Comparison of ENCODE assay signal across 8 mouse cellular contexts in the genomic region with DNA sequence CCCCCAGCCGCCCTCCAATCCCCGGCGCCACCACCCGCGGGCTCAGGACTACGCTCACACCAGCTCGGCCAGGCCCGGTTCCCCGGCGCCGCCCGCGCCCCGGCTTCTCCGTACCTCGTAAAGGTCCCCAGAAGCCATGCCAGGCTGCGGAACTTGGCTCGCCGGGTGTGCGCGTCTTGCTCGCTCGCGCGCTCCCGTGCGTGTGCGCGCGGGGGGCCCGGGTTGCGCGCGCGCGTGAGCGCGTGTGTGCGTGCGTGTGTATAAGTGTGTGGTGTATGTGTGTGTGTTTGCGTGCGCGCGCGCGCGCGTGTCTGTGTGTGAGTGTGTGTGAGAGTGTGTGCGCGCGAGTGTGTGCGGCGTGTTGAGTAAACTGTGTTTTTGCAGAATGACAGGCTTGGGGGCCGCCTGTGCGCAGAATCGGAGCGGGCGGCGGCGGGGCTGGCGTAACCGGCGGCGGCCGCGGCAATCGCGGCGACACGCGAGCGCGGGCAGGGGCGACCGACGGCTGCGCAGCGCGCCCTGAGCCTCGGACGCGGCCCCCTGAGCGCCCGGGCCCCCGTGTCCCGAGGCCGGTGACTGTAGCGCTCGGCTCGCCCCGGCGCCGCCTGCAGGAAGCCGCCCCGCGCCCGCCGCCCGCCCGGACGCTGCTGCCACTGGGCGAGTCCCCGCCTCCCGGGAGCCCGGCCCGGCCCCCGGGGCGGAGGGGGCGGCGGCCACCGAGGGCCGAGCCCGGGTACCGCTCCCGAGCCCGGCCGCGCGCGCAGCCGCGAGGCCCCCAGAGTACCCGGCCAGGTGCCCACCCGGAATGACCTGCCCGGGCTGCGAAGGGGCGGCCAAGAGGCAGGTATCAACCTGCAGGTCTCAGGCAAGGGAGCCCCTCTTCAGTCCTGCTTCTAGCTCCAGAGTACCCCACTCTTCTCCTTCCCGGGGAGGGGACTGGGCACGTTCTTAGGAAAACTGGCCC. TPM values are rescaled to one million over a fixed set of nuclear protein-coding genes. Genes with fewer than 3 reads are reported as not detected.
DNase-seq lines count a peak whose midpoint lies in the region; ATAC-seq and TF ChIP-seq lines count a peak whose summit lies in the region.

TSS of gene Cdyl2 (minus strand) at position 308 of the 964 bp plus-strand sequence.

- peak; percentile 49; the same call in 1 of the 2 replicates for TF ChIP-seq POLR2A in thymus, adult 2 months (IDR thresholded peaks at IDR 0.05; ENCODE audit: control insufficient read depth, extremely low read depth, insufficient read depth, low read length, poor library complexity)

- TF ChIP-seq CTCF in thymus, adult 2 months (IDR thresholded peaks at IDR 0.05; ENCODE audit: borderline replicate concordance, control insufficient read depth, extremely low read depth, insufficient read depth, low read length, poor library complexity), result 0 out of 2 replicates have a peak, but pooled peaks have one; percentile 69

- H3K9me3 ChIP-seq in ES-E14 (ENCODE audit: control insufficient read depth, insufficient read depth, low read depth, low read length), result no peaks in the 10 kb centered on the region
- no peaks in the 10 kb centered on the region for H3K9me3 ChIP-seq in hindbrain, embryonic 11.5 days (ENCODE audit: control insufficient read depth, low read length)
- 0 out of 2 replicates have a peak, but pooled peaks cover 4% of the 10 kb centered on the region for H3K9me3 ChIP-seq in lung, embryonic 16.5 days (ENCODE audit: control insufficient read depth, low read length)

- peak within 1 kb of the TSS; percentile 89 for H3K9ac ChIP-seq in ES-E14 (ENCODE audit: insufficient read depth, low read depth, low read length, poor library complexity, severe bottlenecking)
- H3K9ac ChIP-seq in hindbrain, embryonic 11.5 days (ENCODE audit: low read depth, low read length), result peak within 1 kb of the TSS; percentile 83
- H3K9ac ChIP-seq in lung, embryonic 16.5 days (ENCODE audit: low read length), result peak within 1 kb of the TSS; percentile 89

- peak; percentile 48 for DNase-seq in ES-E14 (ENCODE audit: low read depth, low spot score)
- peak; percentile 85 for DNase-seq in cerebellum, adult 8-10 months
- DNase-seq in frontal cortex, postnatal 10 days (ENCODE audit: low spot score in 2 of 2), result peak; percentile 83 to 84
- DNase-seq in hindbrain, embryonic 11.5 days (ENCODE audit: low spot score), result peak; percentile 84
- peak; percentile 89 for DNase-seq in layer of hippocampus, adult 9-11 months
- peak; percentile 61 for DNase-seq in ovary, adult 18-20 months (ENCODE audit: low spot score)
- DNase-seq in thymus, adult 2 months, result peak; percentile 79

- in situ Hi-C loops in ES-E14 (cut with MboI; ENCODE audit: low sequenced_read_pairs in 2 of 2, unreplicated experiment in 2 of 2), result no loop called here

- WGBS in hindbrain, embryonic 11.5 days, result under 1% methylated on average over 101 of the region's 129 CpGs
- under 1% methylated on average over 101 of the region's 129 CpGs for WGBS in lung, embryonic 16.5 days
- WGBS in thymus, adult 2 months, result 1% methylated on average over 123 of the region's 129 CpGs

- H3K4me2 ChIP-seq in hindbrain, embryonic 11.5 days (replicated peaks; ENCODE audit: low read depth, low read length), result peak within 1 kb of the TSS; percentile 84
- H3K4me2 ChIP-seq in lung, embryonic 16.5 days (ENCODE audit: low read depth, low read length), result peak within 1 kb of the TSS; percentile 88

- peak; percentile 90 for ATAC-seq in hindbrain, embryonic 11.5 days (ENCODE audit: low FRiP score)
- peak; percentile 93 for ATAC-seq in lung, embryonic 16.5 days (ENCODE audit: low read depth)

- H3K4me1 ChIP-seq in ES-E14 (ENCODE audit: control insufficient read depth in 2 of 2, insufficient read depth in 2 of 2, low read length in 2 of 2, poor library complexity in 1 of 2), result peaks cover 0 to 15% of the 10 kb centered on the region in 2 experiments; a peak in 2 of 4 replicates
- H3K4me1 ChIP-seq in hindbrain, embryonic 11.5 days (replicated peaks; ENCODE audit: control insufficient read depth, insufficient read depth, low read length), result no peaks in the 10 kb centered on the region
- 0 out of 2 replicates have a peak, but pooled peaks cover 6% of the 10 kb centered on the region for H3K4me1 ChIP-seq in lung, embryonic 16.5 days (replicated peaks; ENCODE audit: control insufficient read depth, insufficient read depth, low read length)
- H3K4me1 ChIP-seq in thymus, adult 2 months (replicated peaks; ENCODE audit: control insufficient read depth, insufficient read depth, low read length), result peaks cover 18% of the 10 kb centered on the region

- H3K4me3 ChIP-seq in ES-E14 (ENCODE audit: insufficient read depth in 1 of 2, low read depth in 1 of 2, low read length in 2 of 2, poor library complexity in 1 of 2, severe bottlenecking in 1 of 2), result peak within 1 kb of the TSS; percentile 73 to 96
- peak within 1 kb of the TSS; percentile 78 for H3K4me3 ChIP-seq in hindbrain, embryonic 11.5 days (ENCODE audit: low read depth, low read length)
- peak within 1 kb of the TSS; percentile 88 for H3K4me3 ChIP-seq in lung, embryonic 16.5 days (ENCODE audit: low read length)
- peak within 1 kb of the TSS; percentile 98 for H3K4me3 ChIP-seq in thymus, adult 2 months (ENCODE audit: control insufficient read depth, insufficient read depth, low read length)

- no peaks in the 10 kb centered on the region for H3K36me3 ChIP-seq in ES-E14 (ENCODE audit: control insufficient read depth, insufficient read depth, low read length, poor library complexity, severe bottlenecking)
- no peaks in the 10 kb centered on the region for H3K36me3 ChIP-seq in hindbrain, embryonic 11.5 days (ENCODE audit: control insufficient read depth, insufficient read depth, low read length)
- peaks cover 2% of the 10 kb centered on the region; the same call in 1 of the 2 replicates for H3K36me3 ChIP-seq in lung, embryonic 16.5 days (ENCODE audit: control insufficient read depth, insufficient read depth, low read length)
- H3K36me3 ChIP-seq in thymus, adult 2 months (ENCODE audit: control insufficient read depth, insufficient read depth, low read length), result peaks cover 4% of the 10 kb centered on the region; the same call in 1 of the 2 replicates

- no peak within 1 kb of the TSS for H3K27ac ChIP-seq in ES-E14 (ENCODE audit: insufficient read depth, low read depth, low read length, poor library complexity, severe bottlenecking)
- peak within 1 kb of the TSS; percentile 63 for H3K27ac ChIP-seq in hindbrain, embryonic 11.5 days (ENCODE audit: low read depth, low read length)
- peak within 1 kb of the TSS; percentile 83 for H3K27ac ChIP-seq in lung, embryonic 16.5 days (ENCODE audit: low read length)
- peak within 1 kb of the TSS; percentile 42 for H3K27ac ChIP-seq in thymus, adult 2 months (ENCODE audit: control insufficient read depth, insufficient read depth, low read length)

- H3K27me3 ChIP-seq in hindbrain, embryonic 11.5 days (ENCODE audit: control insufficient read depth, insufficient read depth, low read length), result 0 out of 2 replicates have a peak, but pooled peaks cover 3% of the 10 kb centered on the region
- peaks cover 6% of the 10 kb centered on the region; the same call in 1 of the 2 replicates for H3K27me3 ChIP-seq in lung, embryonic 16.5 days (ENCODE audit: control insufficient read depth, insufficient read depth, low read depth, low read length)
- no peaks in the 10 kb centered on the region for H3K27me3 ChIP-seq in thymus, adult 2 months (ENCODE audit: control insufficient read depth, insufficient read depth, low read length)

TF ChIP-seq in ES-E14, 5 proteins besides CTCF, POLR2A, EP300 and RAD21:
- TF ChIP-seq ZNF384 (IDR thresholded peaks at IDR 0.05; ENCODE audit: low read depth, low read length) (no peak), MAFK (IDR thresholded peaks at IDR 0.05; ENCODE audit: insufficient read depth, low read depth, low read length) (no peak), CHD2 (IDR thresholded peaks at IDR 0.05; ENCODE audit: low read depth, low read length) (no peak), HCFC1 (IDR thresholded peaks at IDR 0.05; ENCODE audit: borderline replicate concordance, insufficient read depth, low read length) (no peak), ZC3H11A (IDR thresholded peaks at IDR 0.05; ENCODE audit: borderline replicate concordance, low read depth, low read length) (no peak)

RNA-seq across cellular contexts. Expression of gene Cdyl2, which starts in this region (rescaled TPM):
- 37.3 and 50.7 TPM in 2 replicates for total RNA-seq in ES-E14 (2012; rRNA removed)
- 6.0 and 6.4 TPM in 2 replicates for polyA plus RNA-seq in hindbrain, embryonic 11.5 days (2014; fragmentation: Nextera tagmentation; extraction: Ambion mirVana)
- 6.4 and 7.3 TPM in 2 replicates for polyA plus RNA-seq in lung, embryonic 16.5 days (2015; fragmentation: Nextera tagmentation; extraction: Ambion mirVana)
- 12.1 and 13.3 TPM in 2 replicates for polyA plus RNA-seq in thymus, adult 2 months (2012; rRNA removed)
